Mouse (Mus musculus) forebrain, embryonic 16.5 days (tissue): ENCODE data around the gene Casz1. TPM values are rescaled to one million over a fixed set of nuclear protein-coding genes. Genes with fewer than 3 reads are reported as not detected.

Experiments
- ATAC-seq: fragments of 200-750 bp; cut with Nextera tagmentation; 2 replicates; pipeline ENCODE4 v1.8.0; 2017; ENCODE audit warnings: mild to moderate bottlenecking, moderate library complexity
- H3K27ac ChIP-seq: fragments of 300-500 bp; sonication (generic); 2 replicates; pipeline ENCODE4 v1.5.1; 2014; ENCODE audit warnings: low read length, control low read depth
- H3K27me3 ChIP-seq: fragments of 300-500 bp; sonication (generic); replicated peaks from 2 replicates; pipeline ENCODE4 v1.6.1; 2014; ENCODE audit warnings: low read length; ENCODE audit not compliant: control insufficient read depth, insufficient read depth
- H3K36me3 ChIP-seq: fragments of 300-500 bp; sonication (generic); 2 replicates; pipeline ENCODE4 v1.6.1; 2014; ENCODE audit not compliant: control insufficient read depth, insufficient read depth
- H3K4me1 ChIP-seq: fragments of 300-500 bp; sonication (generic); replicated peaks from 2 replicates; pipeline ENCODE4 v1.6.1; 2014; ENCODE audit warnings: low read length; ENCODE audit not compliant: control insufficient read depth, insufficient read depth
- H3K4me2 ChIP-seq: fragments of 300-500 bp; sonication (generic); 2 replicates; pipeline ENCODE4 v1.6.1; 2014; ENCODE audit warnings: mild to moderate bottlenecking, low read length, control low read depth
- H3K4me3 ChIP-seq: fragments of 300-500 bp; sonication (generic); replicated peaks from 2 replicates; pipeline ENCODE4 v1.5.1; 2014; ENCODE audit warnings: mild to moderate bottlenecking, low read length, control low read depth
- H3K9ac ChIP-seq: fragments of 300-500 bp; sonication (generic); replicated peaks from 2 replicates; pipeline ENCODE4 v1.6.1; 2014; ENCODE audit warnings: low read depth, low read length, control low read depth
- H3K9me3 ChIP-seq: fragments of 300-500 bp; sonication (generic); 2 replicates; pipeline ENCODE4 v1.6.1; 2016; ENCODE audit warnings: low read length; ENCODE audit not compliant: control insufficient read depth
- WGBS: fragments of 180-500 bp; shearing (Covaris S2); extraction: QIAGEN DNeasy Blood & Tissue Kit; methylation state at CpG from one replicate; pipeline ENCODE4 v1.1.7; 2014; 5-methylcytosine and 5-hydroxymethylcytosine counted together
- polyA plus RNA-seq: library from polyadenylated mRNA; unstranded; fragments of >200 nt; fragmentation: Nextera tagmentation; extraction: Ambion mirVana; gene quantifications from 2 replicates; pipeline ENCODE4 v1.2.1, GENCODE M21; 2015

Casz1 gene
- polyA plus RNA-seq, 1 experiment from 2014 or later, result 1.0 TPM

DNA sequence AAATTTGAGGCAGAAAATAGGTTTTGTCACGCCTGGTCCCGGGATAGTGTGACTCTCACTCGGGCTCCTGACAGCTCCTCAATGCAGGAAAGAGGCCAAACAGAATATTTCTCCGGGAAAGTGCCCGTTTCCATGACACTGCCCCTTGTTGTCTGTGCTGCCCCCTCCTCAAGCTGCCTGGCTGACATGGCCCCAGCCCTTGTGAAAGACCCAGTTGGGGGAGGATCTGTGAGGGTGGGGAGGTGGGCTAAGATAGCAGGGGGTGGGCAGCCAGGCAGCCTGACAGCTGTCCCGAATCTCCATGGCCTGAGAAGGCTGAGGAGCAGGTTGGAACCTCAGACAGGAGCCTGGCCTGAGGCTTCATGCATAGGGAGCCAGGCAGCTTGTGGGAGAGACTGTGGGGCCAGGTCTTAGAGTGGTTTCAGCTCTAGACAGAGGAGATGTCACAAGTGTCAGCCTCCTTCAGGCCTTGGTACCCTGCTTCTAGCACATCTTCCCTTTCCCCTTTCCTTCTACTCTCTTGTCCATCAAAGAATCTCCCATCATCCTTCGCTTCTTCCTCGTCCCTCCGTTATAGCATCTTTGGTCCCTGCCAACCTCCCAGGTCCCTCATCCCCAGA lies 81.8 kb downstream of the Casz1 start:
- Histone ChIP-seq H3K9me3 (no peaks in the 10 kb centered on the region), H3K27me3 (peaks cover 29% of the 10 kb centered on the region; the same call in 1 of the 2 replicates), H3K9ac (no peak overlapping the region), H3K4me1 (peaks cover 38% of the 10 kb centered on the region), H3K4me2 (no peak overlapping the region), H3K4me3 (no peak overlapping the region), H3K27ac (no peak overlapping the region; the same call in 1 of the 2 replicates), H3K36me3 (no peaks in the 10 kb centered on the region)
- ATAC-seq, result peak; percentile 69
- 21% methylated on average over 9 of the region's 9 CpGs for WGBS

DNA sequence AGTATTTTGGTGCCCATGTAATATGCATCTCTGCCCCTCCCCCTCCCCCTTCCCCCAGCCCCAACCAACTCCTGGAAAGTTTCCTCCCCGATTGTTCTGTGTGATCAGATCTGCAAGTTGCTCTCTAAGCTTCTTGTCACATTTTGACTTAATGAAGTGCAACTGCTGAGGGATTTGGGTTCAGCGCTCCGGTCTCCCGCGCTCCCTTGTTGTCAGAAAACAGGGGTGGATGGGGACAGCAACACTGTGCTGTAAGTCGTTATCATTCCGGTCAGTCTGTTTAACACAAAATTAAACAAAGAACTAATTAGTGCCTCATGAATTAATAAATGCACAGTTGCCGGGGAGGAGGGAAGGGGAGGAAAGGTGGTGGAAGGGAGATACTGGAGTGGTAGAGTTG lies 84.0 kb downstream of the Casz1 start:
- Histone ChIP-seq H3K4me3 (no peak overlapping the region), H3K27ac (no peak overlapping the region), H3K9me3 (no peaks in the 10 kb centered on the region), H3K4me2 (no peak overlapping the region), H3K9ac (no peak overlapping the region), H3K27me3 (peaks cover 26% of the 10 kb centered on the region; the same call in 1 of the 2 replicates), H3K4me1 (peaks cover 30% of the 10 kb centered on the region), H3K36me3 (no peaks in the 10 kb centered on the region)
- ATAC-seq, result no peak
- 5% methylated on average over 8 of the region's 8 CpGs for WGBS

DNA sequence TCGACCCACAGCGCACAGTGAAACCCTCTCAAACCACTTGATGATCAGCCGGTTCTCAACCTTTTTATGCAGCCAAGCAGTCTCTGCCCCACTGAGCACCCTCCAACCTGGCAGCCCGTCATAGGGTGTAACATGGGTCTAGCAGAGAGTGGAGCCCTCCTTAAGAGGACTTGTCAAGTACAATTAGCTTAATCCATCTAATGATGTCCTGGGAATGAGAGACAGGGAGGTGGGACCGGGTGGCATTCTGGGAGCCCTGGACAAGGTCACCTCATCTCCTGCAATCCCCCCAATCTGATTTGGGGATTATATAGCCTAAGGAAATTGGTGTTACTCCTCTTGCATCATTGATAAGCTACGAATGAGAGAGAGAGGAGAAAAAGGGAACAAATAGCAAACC lies 84.8 kb downstream of the Casz1 start:
- Histone ChIP-seq H3K4me1 (peaks cover 30% of the 10 kb centered on the region), H3K27ac (no peak overlapping the region), H3K4me3 (no peak overlapping the region), H3K4me2 (no peak overlapping the region), H3K27me3 (peaks cover 26% of the 10 kb centered on the region; the same call in 1 of the 2 replicates), H3K36me3 (no peaks in the 10 kb centered on the region), H3K9ac (no peak overlapping the region), H3K9me3 (no peaks in the 10 kb centered on the region)
- ATAC-seq, result no peak
- 67% methylated on average over 6 of the region's 6 CpGs for WGBS

DNA sequence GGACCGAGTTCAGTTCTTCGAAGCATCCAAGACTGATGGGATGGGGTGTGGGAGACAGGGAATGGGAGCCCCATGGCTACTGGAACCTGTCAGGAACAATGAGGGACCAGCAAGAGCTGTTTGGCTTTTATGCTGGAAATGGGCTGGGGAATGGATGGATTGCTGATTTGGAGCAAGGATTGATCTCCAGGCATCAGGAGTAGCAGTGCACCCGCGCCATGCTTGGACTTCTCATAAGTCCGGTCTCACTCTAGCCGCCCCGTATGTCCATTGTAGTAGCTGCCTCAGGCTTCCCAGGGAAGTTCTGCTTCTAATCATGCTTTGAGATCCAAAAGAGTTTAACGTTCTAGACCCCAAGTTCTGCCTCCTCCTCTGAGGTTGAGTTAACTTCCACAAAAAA lies 86.2 kb downstream of the Casz1 start:
- Histone ChIP-seq H3K9ac (no peak overlapping the region; the same call in 1 of the 2 replicates), H3K27me3 (peaks cover 26% of the 10 kb centered on the region; the same call in 1 of the 2 replicates), H3K4me3 (no peak overlapping the region), H3K27ac (no peak overlapping the region), H3K9me3 (no peaks in the 10 kb centered on the region), H3K4me2 (peak overlapping the region; percentile 62; the same call in 1 of the 2 replicates), H3K36me3 (no peaks in the 10 kb centered on the region), H3K4me1 (peaks cover 25% of the 10 kb centered on the region)
- no peak for ATAC-seq
- 65% methylated on average over 8 of the region's 8 CpGs for WGBS

DNA sequence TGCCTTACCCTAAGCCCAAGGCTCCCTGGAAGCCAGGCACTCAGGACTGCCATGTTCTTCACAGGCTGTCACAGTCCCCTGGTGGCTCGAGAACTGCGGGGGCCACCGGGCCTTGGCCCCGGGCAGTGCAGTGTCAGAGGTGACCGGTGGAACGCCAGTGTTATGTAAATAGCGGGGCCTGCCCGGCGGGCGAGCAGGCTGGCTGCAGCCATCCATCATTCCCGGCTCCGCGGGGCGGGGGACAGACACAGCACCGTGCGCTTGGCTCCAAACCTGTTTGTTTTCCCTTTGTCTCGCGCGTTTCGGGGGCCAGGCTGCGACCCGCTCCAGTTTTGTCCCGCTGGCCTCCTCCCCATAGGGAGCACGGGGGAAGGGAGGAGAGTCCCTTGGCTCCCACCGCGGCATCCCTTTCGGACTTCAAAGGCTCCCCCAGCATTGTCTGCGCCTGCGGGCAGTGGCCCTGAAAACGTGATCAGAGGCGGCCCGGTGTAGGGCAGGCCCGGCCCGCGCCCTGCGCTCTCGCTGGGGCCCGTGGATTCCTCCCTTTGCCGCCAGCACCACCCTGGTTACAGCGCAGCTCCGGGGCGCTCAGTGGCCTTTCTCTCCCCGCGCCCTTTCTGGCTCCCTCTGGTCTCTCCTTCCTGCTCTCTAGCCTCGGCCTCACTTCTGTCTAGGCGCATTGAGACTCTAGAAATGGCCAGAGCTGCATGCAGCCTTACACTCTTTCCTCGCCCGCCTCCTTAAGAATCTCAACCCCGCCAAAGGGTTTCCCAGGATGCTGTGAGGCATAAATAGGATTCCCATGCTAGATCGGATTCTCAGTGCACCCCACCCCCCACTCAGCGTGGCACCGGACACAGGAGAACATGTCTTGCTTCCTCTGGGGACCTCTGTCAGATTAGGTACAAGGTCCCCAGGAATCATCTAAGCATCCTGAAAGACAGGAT lies 86.9 kb downstream of the Casz1 start:
- peak overlapping the region; percentile 57 for H3K9ac ChIP-seq
- no peak overlapping the region for H3K27ac ChIP-seq
- H3K36me3 ChIP-seq, result no peaks in the 10 kb centered on the region
- peaks cover 26% of the 10 kb centered on the region for H3K27me3 ChIP-seq
- peak; percentile 74 for ATAC-seq
- H3K4me2 ChIP-seq, result peak overlapping the region; percentile 62
- WGBS, result 3% methylated on average over 52 of the region's 52 CpGs
- H3K9me3 ChIP-seq, result no peaks in the 10 kb centered on the region
- peak overlapping the region; percentile 34 for H3K4me3 ChIP-seq
- H3K4me1 ChIP-seq, result peaks cover 17% of the 10 kb centered on the region

DNA sequence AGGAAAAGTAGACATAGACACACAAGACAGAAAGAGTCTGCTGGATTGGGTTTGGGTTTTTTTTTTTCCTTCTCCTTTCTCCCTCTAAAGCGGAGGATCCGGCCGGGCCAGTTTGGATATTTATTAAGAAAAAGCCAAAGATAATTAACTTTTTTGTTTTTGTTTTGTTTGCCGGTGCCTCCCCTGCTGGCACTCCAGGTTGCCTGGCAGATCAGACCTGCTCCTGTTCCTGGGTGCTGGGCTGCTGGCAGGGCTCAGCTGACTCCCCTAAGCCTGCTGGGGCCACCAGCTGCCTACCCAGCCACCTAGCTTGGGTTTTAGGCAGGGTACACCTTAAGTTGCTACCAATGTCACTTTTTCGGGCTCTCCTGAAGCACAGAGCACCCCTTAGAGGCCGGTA lies 91.9 kb downstream of the Casz1 start:
- Histone ChIP-seq H3K4me2 (no peak overlapping the region), H3K4me1 (peaks cover 9% of the 10 kb centered on the region), H3K36me3 (no peaks in the 10 kb centered on the region), H3K9ac (no peak overlapping the region), H3K27me3 (peaks cover 32% of the 10 kb centered on the region), H3K27ac (no peak overlapping the region), H3K4me3 (no peak overlapping the region), H3K9me3 (no peaks in the 10 kb centered on the region)
- 58% methylated on average over 6 of the region's 6 CpGs for WGBS
- ATAC-seq, result no peak

DNA sequence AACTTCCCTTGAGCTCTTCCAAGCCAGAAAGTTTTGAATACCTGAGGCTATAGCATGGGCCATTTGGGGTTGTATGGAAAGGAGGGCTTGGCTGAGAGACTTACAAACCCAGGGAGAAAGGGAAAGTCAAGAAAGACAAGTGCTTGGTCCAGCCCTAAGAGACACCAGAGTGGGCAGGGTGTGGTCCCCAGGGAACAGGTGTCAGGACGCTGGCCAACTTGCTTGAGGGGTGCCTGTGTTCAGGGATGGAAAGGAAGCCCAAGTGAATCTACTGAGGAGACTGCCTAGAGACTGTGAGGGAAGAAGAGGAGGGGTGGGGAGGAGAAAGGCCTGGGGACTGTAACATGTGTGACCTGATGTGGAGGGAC lies 95.7 kb downstream of the Casz1 start:
- Histone ChIP-seq H3K4me2 (peak overlapping the region; percentile 100), H3K4me3 (peak overlapping the region; percentile 64), H3K9ac (no peak overlapping the region), H3K27ac (no peak overlapping the region), H3K9me3 (no peaks in the 10 kb centered on the region), H3K27me3 (peaks cover 43% of the 10 kb centered on the region), H3K4me1 (peaks cover 12% of the 10 kb centered on the region), H3K36me3 (no peaks in the 10 kb centered on the region)
- 30% methylated on average over 1 of the region's 1 CpGs for WGBS
- ATAC-seq, result no peak

DNA sequence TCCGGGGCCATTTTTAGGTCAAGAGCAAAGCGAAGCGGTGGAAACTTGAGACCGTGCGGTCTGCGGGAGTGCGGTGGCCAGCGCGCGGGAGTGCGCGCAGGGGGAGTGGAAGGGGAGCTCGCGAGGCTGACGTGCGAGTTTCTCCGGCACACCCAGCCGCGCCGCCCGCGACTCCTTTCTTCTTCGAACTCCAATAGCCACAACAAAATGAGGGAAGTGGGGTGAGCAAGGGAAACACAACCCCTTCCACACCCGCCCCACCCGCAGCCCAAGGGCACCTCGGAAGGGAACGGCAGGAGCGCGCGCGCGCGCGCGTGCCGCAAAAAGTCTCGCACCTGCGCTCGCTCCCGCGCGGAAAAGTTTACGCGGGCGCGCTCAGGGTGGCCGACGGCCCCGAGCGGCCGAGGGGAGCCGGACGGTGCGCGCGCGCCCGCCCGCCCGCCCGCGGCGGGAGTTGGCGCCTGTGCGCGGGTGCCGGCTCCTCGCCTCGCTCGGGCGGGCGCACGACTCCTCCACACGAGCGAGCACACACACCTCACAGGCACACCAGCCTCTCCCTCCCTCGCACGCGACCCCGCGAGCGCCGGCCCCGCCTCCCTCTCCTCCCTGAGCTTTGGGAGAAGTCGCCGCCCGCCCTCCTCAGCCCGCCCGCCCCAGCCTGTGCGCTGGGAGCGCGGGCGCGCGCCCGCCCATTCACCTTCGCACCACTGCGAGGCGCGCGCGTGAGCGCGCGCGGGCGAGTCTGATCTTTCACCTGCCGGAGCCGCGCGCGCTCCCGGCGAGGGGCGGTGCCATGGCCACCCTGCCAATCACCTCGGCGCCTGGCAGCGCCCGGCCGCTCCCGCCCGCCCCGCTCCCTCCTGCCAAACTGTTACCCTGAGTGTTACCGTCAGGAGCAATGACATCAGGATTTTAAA lies 96.3 kb downstream of the Casz1 start:
- H3K36me3 ChIP-seq, result no peaks in the 10 kb centered on the region
- no peak overlapping the region for H3K27ac ChIP-seq
- peaks cover 43% of the 10 kb centered on the region for H3K27me3 ChIP-seq
- WGBS, result under 1% methylated on average over 91 of the region's 123 CpGs
- peak overlapping the region; percentile 64 for H3K4me3 ChIP-seq
- ATAC-seq, result peak; percentile 79
- peak overlapping the region; percentile 100 for H3K4me2 ChIP-seq
- H3K9ac ChIP-seq, result peak overlapping the region; percentile 54
- peaks cover 12% of the 10 kb centered on the region for H3K4me1 ChIP-seq
- H3K9me3 ChIP-seq, result no peaks in the 10 kb centered on the region
